Mouse (Mus musculus): ENCODE results near the gene Gckr.
"Not testable (repeated sequence)": the region's sequence is repeated elsewhere in the genome, so short reads cannot be mapped to it uniquely, and the experiment has no call there.

Gckr gene

GRCm38 (mm10) chr5:31295606-31296141, 1.6 kb upstream of the Gckr start, which contains the start of gene Fndc4:
TSS of gene Fndc4 (minus strand) at chr5:31296080.
- peak; percentile 34 for DNase-seq (ENCODE audit: low read depth, low spot score)

GRCm38 (mm10) chr5:31297981-31298380, 738 bp downstream of the Gckr start:
- DNase-seq (ENCODE audit: low read depth, low spot score), result no peak

- peak; percentile 54 for DNase-seq (ENCODE audit: low read depth, low spot score)
These were observed 1.2 kb downstream of the Gckr start for GRCm38 (mm10) chr5:31298486-31298885.

- no peak for DNase-seq (ENCODE audit: low read depth, low spot score)
These were observed 4.6 kb downstream of the Gckr start for GRCm38 (mm10) chr5:31301866-31302265.

GRCm38 (mm10) chr5:31303093-31303492, 5.8 kb downstream of the Gckr start:
- no peak for DNase-seq (ENCODE audit: low read depth, low spot score)

GRCm38 (mm10) chr5:31312806-31313205, 15.6 kb downstream of the Gckr start:
- DNase-seq (ENCODE audit: low read depth, low spot score), result no peak

GRCm38 (mm10) chr5:31322776-31323175, 25.5 kb downstream of the Gckr start:
- DNase-seq (ENCODE audit: low read depth, low spot score), result no peak

GRCm38 (mm10) chr5:31324085-31324484, 26.8 kb downstream of the Gckr start:
- no peak for DNase-seq (ENCODE audit: low read depth, low spot score)

- DNase-seq (ENCODE audit: low read depth, low spot score), result no peak
These were observed 29.6 kb downstream of the Gckr start for GRCm38 (mm10) chr5:31326850-31327249.

GRCm38 (mm10) chr5:31328255-31328654, 31.0 kb downstream of the Gckr start:
- DNase-seq (ENCODE audit: low read depth, low spot score), result peak; percentile 55

- DNase-seq (ENCODE audit: low read depth, low spot score), result not testable (repeated sequence)
These were observed 60.3 kb downstream of the Gckr start for GRCm38 (mm10) chr5:31357586-31357985.

- no peak for DNase-seq (ENCODE audit: low read depth, low spot score)
These were observed 63.7 kb downstream of the Gckr start for GRCm38 (mm10) chr5:31360955-31361354.
